Comparison of ENCODE assay signal across 15 mouse cellular contexts in genomic region chr6:108677697-108678096, GRCm38 (mm10). TPM values are rescaled to one million over a fixed set of nuclear protein-coding genes. Genes with fewer than 3 reads are reported as not detected.
A peak's percentile ranks its signal among the peaks of the same experiment; 100 is the strongest.
DNase-seq lines count a peak whose midpoint lies in the region; ATAC-seq and TF ChIP-seq lines count a peak whose summit lies in the region.
"Had no signal": no experiment of that assay in that cellular context is flagged by ENCODE, and none has a peak within 500 bp of the region (broad histone marks: within the 10 kb centered on the region; RNA-seq: fewer than 3 reads in every experiment).

No protein-coding gene starts in this region.

- no peak for TF ChIP-seq CTCF in cerebellum, adult 2 months (IDR thresholded peaks at IDR 0.05; ENCODE audit: borderline replicate concordance, insufficient read depth, low read depth, low read length)

- ATAC-seq in kidney, embryonic 16.5 days (ENCODE audit: low FRiP score, low TSS enrichment) = peak; percentile 22; the same call in 1 of the 2 replicates
- ATAC-seq: hindbrain, postnatal 0 days had no signal

- no peaks in the 10 kb centered on the region for H3K9me3 ChIP-seq in kidney, embryonic 16.5 days (ENCODE audit: low read length)
- H3K9me3 ChIP-seq: heart, embryonic 15.5 days; midbrain, embryonic 12.5 days; neural tube, embryonic 12.5 days had no signal

- H3K9ac ChIP-seq in kidney, embryonic 16.5 days (replicated peaks; ENCODE audit: low read length) = no peak overlapping the region
- H3K9ac ChIP-seq: heart, embryonic 15.5 days; midbrain, embryonic 12.5 days; neural tube, embryonic 12.5 days had no signal

- no peak for TF ChIP-seq POLR2A in cerebellum, adult 2 months (IDR thresholded peaks at IDR 0.05; ENCODE audit: borderline replicate concordance, insufficient read depth, low read length)

- 74% methylated on average over 4 of the region's 4 CpGs for WGBS in kidney, embryonic 16.5 days
- 91% methylated on average over 4 of the region's 4 CpGs for WGBS in cerebellum, adult 2 months

- H3K27me3 ChIP-seq in kidney, embryonic 16.5 days (ENCODE audit: insufficient read depth, low read length) = no peaks in the 10 kb centered on the region
- H3K27me3 ChIP-seq in cerebellum, adult 2 months (ENCODE audit: control insufficient read depth, insufficient read depth, low read length) = no peaks in the 10 kb centered on the region; the same call in 1 of the 2 replicates
- H3K27me3 ChIP-seq: heart, embryonic 15.5 days; midbrain, embryonic 12.5 days; neural tube, embryonic 12.5 days had no signal

- H3K4me3 ChIP-seq in kidney, embryonic 16.5 days (ENCODE audit: low read length) = no peak overlapping the region
- H3K4me3 ChIP-seq in cerebellum, adult 2 months (replicated peaks; ENCODE audit: insufficient read depth, low read depth, low read length) = no peak overlapping the region
- H3K4me3 ChIP-seq: heart, embryonic 15.5 days; midbrain, embryonic 12.5 days; neural tube, embryonic 12.5 days had no signal

- intact Hi-C loops in heart, postnatal 36 days (cut with DNase I) = no loop called here

- DNase-seq in kidney, postnatal 36 days = no peak
- DNase-seq in adrenal gland, adult 8-10 months = peak; percentile 60
- DNase-seq in heart, postnatal 36 days = peak; percentile 36 to 42
- DNase-seq in skeletal muscle tissue, adult 2 months (ENCODE audit: low read depth, low spot score) = peak; percentile 60
- no peak for DNase-seq in layer of hippocampus, postnatal 14 days (ENCODE audit: low spot score in 2 of 2)
- DNase-seq in cerebellum, adult 2 months = no peak
- DNase-seq in kidney, adult 8-10 months = no peak
- DNase-seq: cerebellum, adult 9-10 months; retina, postnatal 1 day; thymus, adult 2 months had no signal

- no peak overlapping the region for H3K4me2 ChIP-seq in kidney, embryonic 16.5 days (replicated peaks; ENCODE audit: low read depth, low read length)
- H3K4me2 ChIP-seq: heart, embryonic 15.5 days; midbrain, embryonic 12.5 days; neural tube, embryonic 12.5 days had no signal

- no peak overlapping the region for H3K27ac ChIP-seq in kidney, embryonic 16.5 days (ENCODE audit: low read length)
- H3K27ac ChIP-seq in cerebellum, adult 2 months (ENCODE audit: insufficient read depth, low read length) = no peak overlapping the region
- H3K27ac ChIP-seq: heart, embryonic 15.5 days; hindbrain, postnatal 0 days; midbrain, embryonic 12.5 days; neural tube, embryonic 12.5 days had no signal

- no peaks in the 10 kb centered on the region for H3K4me1 ChIP-seq in kidney, embryonic 16.5 days (ENCODE audit: insufficient read depth, low read length)
- H3K4me1 ChIP-seq in cerebellum, adult 2 months (ENCODE audit: control insufficient read depth, insufficient read depth, low read length) = no peaks in the 10 kb centered on the region
- H3K4me1 ChIP-seq: heart, embryonic 15.5 days; midbrain, embryonic 12.5 days; neural tube, embryonic 12.5 days had no signal

- no peaks in the 10 kb centered on the region for H3K36me3 ChIP-seq in kidney, embryonic 16.5 days (ENCODE audit: insufficient read depth, low read length)
- H3K36me3 ChIP-seq: heart, embryonic 15.5 days; midbrain, embryonic 12.5 days; neural tube, embryonic 12.5 days had no signal

RNA-seq across cellular contexts. Expression of gene Bhlhe40, which starts 17.3 kb away (rescaled TPM):
- 16.8 and 18.5 TPM in 2 replicates for polyA plus RNA-seq in kidney, embryonic 16.5 days (2015; fragmentation: Nextera tagmentation; extraction: Ambion mirVana)
- 10 to 100 TPM; 51.3 to 72.1 (median 68.6) TPM for total RNA-seq in adrenal gland, adult 8-10 months (2022)
- total RNA-seq in heart, postnatal 36 days (2021) = 10 to 100 TPM; 43.8 to 61.4 TPM
- total RNA-seq in layer of hippocampus, postnatal 14 days (2021) = 10 to 100 TPM; 47.6 to 58.7 TPM
- polyA plus RNA-seq in cerebellum, adult 2 months (2012; rRNA removed) = 44.3 and 49.0 TPM in 2 replicates

Comparison
In these comparisons a context has a peak if more than half of its experiments do, and no peak if none do; other contexts are left out.
1. DNase-seq: peak in adrenal gland, adult 8-10 months (single experiment), heart, postnatal 36 days (2 of 2) and skeletal muscle tissue, adult 2 months (single experiment); none in kidney, postnatal 36 days (0 of 2), layer of hippocampus, postnatal 14 days (0 of 2), cerebellum, adult 2 months (0 of 2) and kidney, adult 8-10 months (0 of 2).